Mouse (Mus musculus): ENCODE data around the gene Cfap44.

GRCm38 (mm10) chr16:44492706-44493105, 98.1 kb downstream of the Cfap44 start:
- TF ChIP-seq POLR2A (IDR thresholded peaks at IDR 0.05; ENCODE audit: insufficient read length, low read depth) (no peak), MAX (IDR thresholded peaks at IDR 0.05; ENCODE audit: low read depth) (no peak), USF1 (IDR thresholded peaks at IDR 0.05; ENCODE audit: low read depth) (no peak)
